Mouse (Mus musculus) G1E (cell line): ENCODE data around the gene Egfem1.

Experiments used
- CTCF ChIP-seq: IDR thresholded peaks from 2 replicates; pipeline ENCODE4 v1.5.1; 2012; ENCODE audit warnings: low read depth, low read length, inconsistent platforms, mixed read lengths
- GATA1 ChIP-seq: IDR thresholded peaks from 2 replicates; pipeline ENCODE4 v1.6.1; 2012; ENCODE audit warnings: borderline replicate concordance, low read length, inconsistent platforms, mixed read lengths
- GATA2 ChIP-seq: IDR thresholded peaks from 2 replicates; pipeline ENCODE4 v1.6.1; 2012; ENCODE audit warnings: low read depth, low read length, inconsistent platforms, borderline replicate concordance
- TAL1 ChIP-seq: conservative IDR thresholded peaks from 2 replicates; pipeline ENCODE4 v1.6.1; 2012; ENCODE audit warnings: low read depth, low read length, inconsistent platforms, mixed read lengths

GRCm38 (mm10) chr3:29202536-29202935, 120.7 kb downstream of the Egfem1 start:
- no peak for TF ChIP-seq GATA1
- TF ChIP-seq TAL1 = no peak
- no peak for TF ChIP-seq CTCF
- no peak for TF ChIP-seq GATA2
